Mouse (Mus musculus): ENCODE results near the gene Cops7a.

DNA sequence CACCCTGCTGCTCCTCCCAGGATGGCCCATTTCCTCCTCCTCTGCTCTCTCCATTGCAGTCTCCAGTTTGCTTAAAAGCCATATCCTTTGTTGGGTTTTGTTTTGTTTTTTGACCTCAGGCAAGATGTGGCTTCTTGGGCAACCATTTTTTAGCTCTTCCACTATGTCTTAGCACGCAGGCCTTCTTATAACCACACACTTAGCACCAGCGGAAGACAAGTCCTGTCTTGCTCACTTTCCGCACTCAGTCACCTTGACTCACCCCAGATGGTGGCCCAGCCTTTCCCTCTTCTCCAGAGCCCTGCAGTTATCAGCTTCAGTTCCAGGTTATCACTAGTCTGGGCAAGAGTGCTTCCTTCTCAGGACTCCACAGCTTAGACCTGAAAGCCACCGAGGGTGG is 10.1 kb downstream of the Cops7a start:
- TF ChIP-seq POLR2A (IDR thresholded peaks at IDR 0.05; ENCODE audit: insufficient read depth, low read length) (no peak), CTCF (IDR thresholded peaks at IDR 0.05; ENCODE audit: low read depth, low read length) (no peak)

Measured in ES-Bruce4 (cell line).